Mouse (Mus musculus) small intestine, adult 2 months (tissue): ENCODE measurements around the gene Adi1.

Experiments
- CTCF ChIP-seq: fragments of 200-500 bp; IDR thresholded peaks from 2 replicates; pipeline ENCODE4 v1.5.1; 2012; ENCODE audit warnings: low read depth, mild to moderate bottlenecking, control low read depth, inconsistent platforms, low read length, moderate library complexity, mixed read lengths; ENCODE audit not compliant: insufficient replicate concordance, insufficient read length; ENCODE audit errors: extremely low read depth
- POLR2A ChIP-seq: fragments of 200-500 bp; IDR thresholded peaks from 2 replicates; pipeline ENCODE4 v1.6.1; 2012; ENCODE audit warnings: low read depth, mild to moderate bottlenecking, control low read depth, inconsistent platforms, low read length, moderate library complexity

DNA sequence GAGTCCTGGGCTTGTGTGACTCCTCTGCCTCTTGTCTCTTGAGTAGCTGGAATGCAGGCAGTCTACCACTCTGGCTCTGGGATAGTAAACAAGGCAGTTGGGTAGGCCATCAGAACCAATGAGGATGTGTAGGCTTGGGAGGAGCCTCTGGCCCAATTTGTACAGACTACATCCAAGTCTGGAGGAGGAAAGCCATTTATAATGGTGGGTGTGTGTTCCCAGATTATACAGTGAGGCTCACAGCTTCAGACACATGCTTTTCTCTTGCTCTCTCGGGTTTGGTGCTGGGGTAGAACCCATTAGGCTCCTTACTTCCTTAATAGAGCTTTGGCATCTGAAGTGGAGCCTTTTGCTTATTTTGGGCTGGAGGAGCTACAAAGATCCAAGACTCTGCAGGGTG is 9.6 kb downstream of the Adi1 start:
- TF ChIP-seq CTCF, result no peak
- TF ChIP-seq POLR2A, result no peak
